Mouse (Mus musculus) forebrain, embryonic 16.5 days (tissue): Measurements from ENCODE around the gene S100a3. TPM values are rescaled to one million over a fixed set of nuclear protein-coding genes. Genes with fewer than 3 reads are reported as not detected.

Experiments
- ATAC-seq: fragments of 200-750 bp; cut with Nextera tagmentation; 2 replicates; pipeline ENCODE4 v1.8.0; 2017; ENCODE audit warnings: mild to moderate bottlenecking, moderate library complexity
- H3K27ac ChIP-seq: fragments of 300-500 bp; sonication (generic); 2 replicates; pipeline ENCODE4 v1.5.1; 2014; ENCODE audit warnings: low read length, control low read depth
- H3K27me3 ChIP-seq: fragments of 300-500 bp; sonication (generic); replicated peaks from 2 replicates; pipeline ENCODE4 v1.6.1; 2014; ENCODE audit warnings: low read length; ENCODE audit not compliant: control insufficient read depth, insufficient read depth
- H3K36me3 ChIP-seq: fragments of 300-500 bp; sonication (generic); 2 replicates; pipeline ENCODE4 v1.6.1; 2014; ENCODE audit not compliant: control insufficient read depth, insufficient read depth
- H3K4me1 ChIP-seq: fragments of 300-500 bp; sonication (generic); replicated peaks from 2 replicates; pipeline ENCODE4 v1.6.1; 2014; ENCODE audit warnings: low read length; ENCODE audit not compliant: control insufficient read depth, insufficient read depth
- H3K4me2 ChIP-seq: fragments of 300-500 bp; sonication (generic); 2 replicates; pipeline ENCODE4 v1.6.1; 2014; ENCODE audit warnings: mild to moderate bottlenecking, low read length, control low read depth
- H3K4me3 ChIP-seq: fragments of 300-500 bp; sonication (generic); replicated peaks from 2 replicates; pipeline ENCODE4 v1.5.1; 2014; ENCODE audit warnings: mild to moderate bottlenecking, low read length, control low read depth
- H3K9ac ChIP-seq: fragments of 300-500 bp; sonication (generic); replicated peaks from 2 replicates; pipeline ENCODE4 v1.6.1; 2014; ENCODE audit warnings: low read depth, low read length, control low read depth
- H3K9me3 ChIP-seq: fragments of 300-500 bp; sonication (generic); 2 replicates; pipeline ENCODE4 v1.6.1; 2016; ENCODE audit warnings: low read length; ENCODE audit not compliant: control insufficient read depth
- WGBS: fragments of 180-500 bp; shearing (Covaris S2); extraction: QIAGEN DNeasy Blood & Tissue Kit; methylation state at CpG from one replicate; pipeline ENCODE4 v1.1.7; 2014; 5-methylcytosine and 5-hydroxymethylcytosine counted together
- polyA plus RNA-seq: library from polyadenylated mRNA; unstranded; fragments of >200 nt; fragmentation: Nextera tagmentation; extraction: Ambion mirVana; gene quantifications from 2 replicates; pipeline ENCODE4 v1.2.1, GENCODE M21; 2015

The S100a3 gene
- polyA plus RNA-seq, 1 experiment from 2014 or later = not detected

GRCm38 (mm10) chr3:90605049-90605448, 44.7 kb downstream of the S100a3 start:
- no peaks in the 10 kb centered on the region for H3K9me3 ChIP-seq
- ATAC-seq = peak; percentile 13; the same call in 1 of the 2 replicates
- 81% methylated on average over 3 of the region's 3 CpGs for WGBS
- H3K4me3 ChIP-seq = no peak overlapping the region
- no peak overlapping the region for H3K9ac ChIP-seq
- H3K4me2 ChIP-seq = no peak overlapping the region
- H3K36me3 ChIP-seq = no peaks in the 10 kb centered on the region
- H3K27ac ChIP-seq = no peak overlapping the region
- H3K27me3 ChIP-seq = no peaks in the 10 kb centered on the region
- peaks cover 13% of the 10 kb centered on the region for H3K4me1 ChIP-seq

GRCm38 (mm10) chr3:90605736-90606135, 45.4 kb downstream of the S100a3 start:
- Histone ChIP-seq H3K36me3 (no peaks in the 10 kb centered on the region), H3K4me2 (no peak overlapping the region), H3K9me3 (no peaks in the 10 kb centered on the region), H3K27ac (no peak overlapping the region), H3K9ac (no peak overlapping the region), H3K4me1 (peaks cover 13% of the 10 kb centered on the region), H3K4me3 (no peak overlapping the region), H3K27me3 (no peaks in the 10 kb centered on the region)
- 90% methylated on average over 2 of the region's 2 CpGs for WGBS
- ATAC-seq = no peak

GRCm38 (mm10) chr3:90606185-90606584, 45.8 kb downstream of the S100a3 start:
- H3K27ac ChIP-seq = no peak overlapping the region
- no peak overlapping the region for H3K4me2 ChIP-seq
- H3K27me3 ChIP-seq = no peaks in the 10 kb centered on the region
- 98% methylated on average over 6 of the region's 6 CpGs for WGBS
- no peaks in the 10 kb centered on the region for H3K36me3 ChIP-seq
- peaks cover 13% of the 10 kb centered on the region for H3K4me1 ChIP-seq
- H3K9ac ChIP-seq = no peak overlapping the region
- H3K9me3 ChIP-seq = no peaks in the 10 kb centered on the region
- ATAC-seq = no peak
- H3K4me3 ChIP-seq = no peak overlapping the region

GRCm38 (mm10) chr3:90607361-90607760, 47.0 kb downstream of the S100a3 start:
- Histone ChIP-seq H3K4me3 (no peak overlapping the region), H3K36me3 (no peaks in the 10 kb centered on the region), H3K4me1 (peaks cover 13% of the 10 kb centered on the region), H3K9me3 (no peaks in the 10 kb centered on the region), H3K27me3 (no peaks in the 10 kb centered on the region), H3K27ac (no peak overlapping the region), H3K9ac (no peak overlapping the region), H3K4me2 (no peak overlapping the region)
- no peak for ATAC-seq
- 80% methylated on average over 3 of the region's 3 CpGs for WGBS

- no peaks in the 10 kb centered on the region for H3K9me3 ChIP-seq
- 69% methylated on average over 3 of the region's 3 CpGs for WGBS
Observed at GRCm38 (mm10) chr3:90608223-90608622, 47.8 kb downstream of the S100a3 start, which contains the start of gene S100a5. S100a5 (plus strand) TSS chr3:90608523.

GRCm38 (mm10) chr3:90609102-90609501, 48.7 kb downstream of the S100a3 start:
- no peak overlapping the region for H3K27ac ChIP-seq
- peaks cover 14% of the 10 kb centered on the region for H3K4me1 ChIP-seq
- no peaks in the 10 kb centered on the region for H3K27me3 ChIP-seq
- no peaks in the 10 kb centered on the region for H3K36me3 ChIP-seq
- no peak for ATAC-seq
- no peak overlapping the region for H3K9ac ChIP-seq
- no peak overlapping the region for H3K4me2 ChIP-seq
- no peaks in the 10 kb centered on the region for H3K9me3 ChIP-seq
- H3K4me3 ChIP-seq = no peak overlapping the region

More at GRCm38 (mm10) chr3:90608223-90608622, 47.8 kb downstream of the S100a3 start, which contains the start of gene S100a5:
- peaks cover 18% of the 10 kb centered on the region for H3K4me1 ChIP-seq
- H3K27ac ChIP-seq = no peak within 1 kb of the TSS
- no peak within 1 kb of the TSS for H3K4me2 ChIP-seq
- H3K4me3 ChIP-seq = no peak within 1 kb of the TSS
- no peaks in the 10 kb centered on the region for H3K36me3 ChIP-seq
- H3K27me3 ChIP-seq = no peaks in the 10 kb centered on the region
- ATAC-seq = no peak
- no peak within 1 kb of the TSS for H3K9ac ChIP-seq

- no peaks in the 10 kb centered on the region for H3K9me3 ChIP-seq
- peaks cover 6% of the 10 kb centered on the region for H3K4me1 ChIP-seq
- no peak overlapping the region for H3K9ac ChIP-seq
- no peak overlapping the region for H3K27ac ChIP-seq
- H3K27me3 ChIP-seq = no peaks in the 10 kb centered on the region
- H3K4me3 ChIP-seq = no peak overlapping the region
- ATAC-seq = no peak
- 80% methylated on average over 3 of the region's 3 CpGs for WGBS
- H3K36me3 ChIP-seq = no peaks in the 10 kb centered on the region
- no peak overlapping the region for H3K4me2 ChIP-seq
Observed at GRCm38 (mm10) chr3:90611494-90611893, 51.1 kb downstream of the S100a3 start.

- ATAC-seq = no peak
- Histone ChIP-seq H3K27ac (no peak overlapping the region), H3K27me3 (no peaks in the 10 kb centered on the region), H3K4me1 (peaks cover 6% of the 10 kb centered on the region), H3K36me3 (no peaks in the 10 kb centered on the region), H3K4me3 (no peak overlapping the region), H3K4me2 (no peak overlapping the region), H3K9me3 (no peaks in the 10 kb centered on the region), H3K9ac (no peak overlapping the region)
- 77% methylated on average over 4 of the region's 4 CpGs for WGBS
Observed at GRCm38 (mm10) chr3:90612061-90612460, 51.7 kb downstream of the S100a3 start.

- under 1% methylated on average over 23 of the region's 23 CpGs for WGBS
- no peak within 1 kb of the TSS for H3K27ac ChIP-seq
- peak within 1 kb of the TSS; percentile 31 for H3K4me3 ChIP-seq
- no peaks in the 10 kb centered on the region for H3K36me3 ChIP-seq
- peaks cover 6% of the 10 kb centered on the region for H3K4me1 ChIP-seq
- peak within 1 kb of the TSS; percentile 56 for H3K4me2 ChIP-seq
- H3K9ac ChIP-seq = 0 out of 2 replicates have a peak within 1 kb of the TSS, but pooled peaks have one; percentile 22
- peak; percentile 85 for ATAC-seq
- H3K27me3 ChIP-seq = no peaks in the 10 kb centered on the region
- H3K9me3 ChIP-seq = no peaks in the 10 kb centered on the region
Observed at GRCm38 (mm10) chr3:90612728-90613291, 52.4 kb downstream of the S100a3 start, which contains the start of gene S100a6. S100a6 (plus strand) TSS chr3:90612882.
